Mouse (Mus musculus) layer of hippocampus, postnatal 25 days (tissue): ENCODE measurements around the gene Cryzl2. TPM values are rescaled to one million over a fixed set of nuclear protein-coding genes. Genes with fewer than 3 reads are reported as not detected.

ENCODE experiments used
- DNase-seq, 2 experiments: peaks; one replicate each; pipeline ENCODE4 v3.0.0; 2022; ENCODE audit warnings: mixed read lengths in 2 of 2, low spot score in 1 of 2; ENCODE audit errors: extremely low spot score in 1 of 2
- total RNA-seq, 2 experiments: library from RNA; stranded (reverse); gene quantifications; 2 replicates each; pipeline ENCODE4 v1.2.3; 2021

The Cryzl2 gene
- total RNA-seq, 2 experiments from 2014 or later = 3.6 to 4.6 TPM

DNA sequence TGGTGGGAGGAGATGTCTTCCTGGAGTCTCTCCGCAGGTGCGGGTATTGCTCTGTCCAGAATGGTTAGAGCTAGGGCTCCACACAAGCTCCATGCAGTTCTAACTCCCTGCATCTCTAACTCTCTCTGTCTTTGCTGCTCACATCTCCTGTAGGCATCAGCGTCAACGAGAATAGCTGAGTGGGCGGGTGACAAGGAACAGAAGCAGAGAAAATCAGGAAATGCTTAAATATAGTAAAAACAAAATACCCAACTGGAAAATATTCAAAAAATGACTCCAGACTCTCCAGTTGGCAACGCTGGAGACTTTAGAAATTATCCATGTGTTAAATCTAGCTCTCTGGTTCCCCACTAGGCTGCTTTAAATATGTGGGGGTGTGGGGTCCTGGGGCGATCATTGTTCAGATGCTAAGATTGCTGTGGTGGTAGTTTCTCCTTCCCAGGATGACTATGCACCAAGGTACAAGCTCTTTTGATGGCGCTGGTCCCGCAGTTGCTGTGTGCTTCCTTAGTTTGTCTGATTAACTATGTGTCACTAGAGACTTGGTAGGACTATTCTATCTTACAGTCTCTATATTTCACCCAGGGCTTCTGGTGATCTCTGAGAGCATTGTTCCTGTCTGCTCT is 12.5 kb downstream of the Cryzl2 start:
- no peak for DNase-seq

DNA sequence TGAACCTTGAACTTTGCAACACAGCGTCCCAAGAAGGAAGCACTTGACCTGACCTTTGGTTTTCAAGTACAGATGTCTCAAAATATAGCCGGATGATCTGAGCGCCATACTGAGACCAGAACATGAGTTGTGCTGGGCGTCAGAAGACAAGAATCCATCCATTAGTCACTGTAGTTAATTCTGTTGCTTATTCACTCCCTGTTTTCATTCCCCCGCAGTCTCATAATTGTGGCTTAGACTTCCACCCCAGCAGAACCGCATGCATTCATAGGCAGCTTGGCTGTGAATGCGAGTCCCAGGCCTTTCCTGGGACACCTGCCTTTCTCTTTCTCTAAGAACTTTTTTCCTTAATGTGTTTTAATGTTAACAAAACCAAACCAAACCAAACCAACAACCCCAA is 14.3 kb downstream of the Cryzl2 start:
- no peak for DNase-seq

GRCm38 (mm10) chr1:157474865-157475264 is 16.5 kb downstream of the Cryzl2 start:
- no peak for DNase-seq

DNA sequence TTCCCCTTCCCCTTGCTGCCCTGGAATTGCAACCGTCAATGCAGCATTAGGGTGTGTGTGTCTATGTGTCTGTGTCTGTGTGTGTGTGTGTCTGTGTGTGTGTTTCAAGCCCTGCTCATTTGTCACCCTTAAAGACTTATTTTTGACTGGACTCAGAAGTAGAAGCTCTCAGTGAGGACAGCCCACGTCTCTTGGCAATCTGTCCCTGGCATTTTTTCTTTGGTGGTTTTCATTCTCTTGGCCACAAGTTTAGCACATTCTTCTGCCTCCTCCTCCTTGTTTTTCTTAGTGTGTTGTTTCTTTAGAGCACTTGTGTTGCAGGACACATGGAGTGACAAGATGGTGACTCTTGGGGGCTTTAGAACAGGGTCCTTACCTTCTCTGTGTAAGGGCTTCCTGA is 17.9 kb downstream of the Cryzl2 start:
- DNase-seq = no peak

GRCm38 (mm10) chr1:157480090-157480489 is 21.7 kb downstream of the Cryzl2 start:
- no peak for DNase-seq

DNA sequence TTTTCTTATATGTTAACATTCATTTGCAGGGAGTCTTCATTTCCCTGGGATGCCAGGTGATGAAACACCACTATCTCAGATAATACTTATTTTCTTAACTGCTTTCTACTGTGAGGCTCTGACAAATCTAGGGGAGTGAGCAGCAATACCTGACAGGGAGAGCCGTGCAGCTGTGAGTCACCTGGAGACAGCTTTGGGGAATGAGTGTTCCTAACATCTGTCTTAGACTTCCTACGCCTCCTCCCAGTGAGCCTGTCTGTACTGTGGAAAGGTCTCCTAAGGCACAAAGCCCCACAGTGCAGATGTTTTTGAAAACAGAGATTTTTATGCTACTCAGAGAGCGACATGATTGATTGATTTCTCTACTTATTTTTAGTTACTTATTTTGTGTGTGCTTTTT is 22.5 kb downstream of the Cryzl2 start:
- DNase-seq = no peak

DNA sequence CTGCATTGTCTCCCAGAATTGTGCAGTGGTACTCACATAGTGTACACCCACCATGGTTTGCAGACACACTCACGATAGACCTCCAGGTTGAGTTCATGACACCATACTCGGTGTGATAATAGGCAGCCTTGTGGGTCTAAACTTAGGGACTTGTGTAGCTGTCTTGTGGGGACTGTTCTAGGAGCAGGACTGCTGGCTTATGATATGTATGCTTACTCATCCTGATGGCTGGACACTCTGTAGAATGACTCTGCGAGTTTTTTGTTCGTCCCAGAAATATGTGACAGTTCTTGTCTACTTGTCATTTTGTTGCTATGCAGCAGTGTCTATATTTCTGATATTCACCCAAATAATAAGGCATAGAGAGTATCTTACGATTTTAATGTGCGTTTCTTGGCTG is 23.3 kb downstream of the Cryzl2 start:
- DNase-seq = no peak

DNA sequence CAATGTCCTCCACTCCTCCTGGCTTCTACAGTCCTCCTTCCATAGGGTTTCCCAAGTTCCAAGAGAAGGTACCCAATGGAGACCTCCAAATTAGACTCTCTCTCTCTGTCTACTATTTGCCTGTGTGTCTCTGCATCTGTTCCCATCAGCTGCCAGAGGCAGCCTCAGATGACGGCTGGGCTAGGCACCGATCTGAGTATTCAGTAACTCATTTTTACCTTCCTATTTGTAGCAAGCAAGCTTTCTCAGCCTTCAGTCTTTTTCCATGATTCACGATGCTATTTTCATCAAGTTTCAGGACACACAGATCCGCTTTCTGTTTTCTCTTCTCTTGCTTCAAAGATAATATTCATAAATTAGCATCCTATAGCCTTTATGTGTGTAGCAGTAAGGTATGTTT is 25.8 kb downstream of the Cryzl2 start:
- no peak for DNase-seq

DNA sequence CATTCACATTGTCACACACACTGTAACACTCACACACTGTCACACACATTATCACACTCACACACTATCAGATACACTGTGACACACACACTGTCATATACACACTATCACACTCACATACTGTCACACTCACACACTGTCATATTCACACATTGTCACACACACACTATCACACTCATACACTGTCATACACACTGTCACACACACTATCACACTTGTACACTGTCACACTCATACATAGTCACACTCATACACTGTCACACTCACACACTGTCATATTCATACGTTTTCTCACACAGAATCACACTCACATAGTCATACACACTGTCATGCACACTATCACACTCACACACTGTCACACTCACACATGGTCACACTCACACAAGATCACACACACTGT is 42.3 kb downstream of the Cryzl2 start:
- DNase-seq = no peak

DNA sequence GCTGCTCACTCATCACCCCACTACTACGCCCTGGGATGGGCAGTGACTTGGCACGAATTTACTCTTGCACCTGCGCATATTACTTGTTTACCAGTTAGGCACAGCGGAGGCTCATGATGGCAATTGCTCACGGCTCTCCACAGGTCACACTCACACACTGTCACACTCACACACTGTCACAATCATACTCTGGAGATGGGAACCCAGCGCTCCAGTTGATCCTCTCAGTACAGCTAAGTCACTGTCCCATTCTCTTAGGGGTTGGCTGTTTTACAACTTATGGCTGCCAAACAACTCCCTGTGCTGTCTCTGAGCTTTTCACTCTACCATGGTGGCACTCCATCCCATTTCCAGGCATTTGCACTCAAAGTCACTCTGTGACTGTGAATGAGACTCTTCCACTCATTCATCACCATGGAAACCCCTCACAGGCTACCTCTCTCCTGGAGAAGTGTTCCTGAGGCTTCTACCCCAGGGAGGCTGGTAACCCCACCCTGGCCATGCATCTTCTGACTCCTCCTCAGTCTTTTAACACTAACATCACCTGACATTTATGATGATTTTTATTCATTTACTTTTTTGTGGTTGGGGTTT is 43.1 kb downstream of the Cryzl2 start:
- no peak for DNase-seq

DNA sequence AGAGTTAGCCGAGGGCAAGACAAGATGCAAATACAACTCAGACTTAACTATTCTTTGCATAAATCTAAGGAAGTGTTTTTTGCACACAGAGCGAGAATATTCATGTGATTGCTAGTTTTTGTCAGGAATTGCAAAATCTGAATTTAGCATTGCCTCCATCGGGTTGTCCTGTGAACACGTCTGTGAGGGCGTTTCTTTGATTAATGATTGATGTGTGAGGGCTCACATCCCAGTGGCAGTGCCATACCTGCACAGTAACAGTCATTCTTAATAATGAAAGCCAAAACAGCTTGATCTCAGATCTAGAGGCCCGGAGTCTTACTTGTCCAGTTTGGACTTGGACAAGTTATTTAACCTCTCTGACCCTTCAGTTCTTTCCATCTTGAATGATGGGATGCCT is 44.7 kb downstream of the Cryzl2 start:
- DNase-seq = no peak

DNA sequence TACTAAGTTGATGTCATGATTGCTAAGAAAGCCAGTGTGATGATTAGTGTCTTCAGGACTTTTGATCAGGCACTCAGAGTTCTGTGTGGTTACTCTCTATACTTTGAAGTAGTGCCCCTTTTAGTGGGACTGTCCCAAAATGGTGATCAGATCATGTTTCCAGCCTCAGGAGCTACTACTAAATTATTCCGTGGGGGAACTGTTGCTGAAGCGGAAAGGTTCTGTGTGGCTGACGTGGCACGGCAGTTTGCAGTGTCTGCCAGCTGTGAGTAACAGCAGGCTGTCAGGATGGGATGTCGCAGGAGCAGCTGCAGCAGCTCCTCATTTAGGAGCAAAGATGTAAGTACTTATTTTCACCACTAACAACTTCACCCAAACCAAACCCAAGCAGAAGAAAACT is 48.1 kb downstream of the Cryzl2 start, which contains the start of gene Sec16b:
TSS of gene Sec16b (plus strand) at position 207 of the 400 bp plus-strand sequence.
- DNase-seq = no peak

DNA sequence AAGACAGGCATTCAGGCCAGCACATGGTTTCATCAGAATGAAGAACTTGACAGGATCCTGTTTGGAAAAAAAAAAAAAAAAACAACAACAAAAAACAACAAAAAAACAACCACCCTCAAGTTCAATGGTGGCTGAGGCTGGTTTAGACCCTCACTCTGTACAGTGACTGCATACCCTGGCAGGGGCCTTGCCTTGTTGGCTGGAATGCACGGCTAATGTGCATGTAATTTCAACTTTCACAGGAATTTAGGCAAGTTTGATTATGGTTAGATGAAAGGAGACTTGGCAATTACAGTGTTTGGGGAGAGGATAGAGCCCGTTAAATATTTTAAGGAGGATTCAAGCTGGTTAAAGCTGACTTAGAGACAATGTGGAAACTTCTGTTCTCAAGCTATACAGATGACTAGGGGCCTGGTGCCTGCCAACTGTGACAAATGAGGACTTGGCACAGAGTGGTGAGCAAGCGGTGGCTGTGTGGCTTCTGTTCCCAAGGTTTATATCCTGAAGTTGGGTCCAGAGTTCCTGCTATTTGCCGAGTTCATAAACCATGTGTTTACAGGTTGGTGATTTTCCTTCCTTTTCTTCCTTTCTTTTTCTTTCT is 48.7 kb downstream of the Cryzl2 start:
- no peak for DNase-seq

GRCm38 (mm10) chr1:157507814-157508213 is 49.4 kb downstream of the Cryzl2 start:
- DNase-seq = no peak

DNA sequence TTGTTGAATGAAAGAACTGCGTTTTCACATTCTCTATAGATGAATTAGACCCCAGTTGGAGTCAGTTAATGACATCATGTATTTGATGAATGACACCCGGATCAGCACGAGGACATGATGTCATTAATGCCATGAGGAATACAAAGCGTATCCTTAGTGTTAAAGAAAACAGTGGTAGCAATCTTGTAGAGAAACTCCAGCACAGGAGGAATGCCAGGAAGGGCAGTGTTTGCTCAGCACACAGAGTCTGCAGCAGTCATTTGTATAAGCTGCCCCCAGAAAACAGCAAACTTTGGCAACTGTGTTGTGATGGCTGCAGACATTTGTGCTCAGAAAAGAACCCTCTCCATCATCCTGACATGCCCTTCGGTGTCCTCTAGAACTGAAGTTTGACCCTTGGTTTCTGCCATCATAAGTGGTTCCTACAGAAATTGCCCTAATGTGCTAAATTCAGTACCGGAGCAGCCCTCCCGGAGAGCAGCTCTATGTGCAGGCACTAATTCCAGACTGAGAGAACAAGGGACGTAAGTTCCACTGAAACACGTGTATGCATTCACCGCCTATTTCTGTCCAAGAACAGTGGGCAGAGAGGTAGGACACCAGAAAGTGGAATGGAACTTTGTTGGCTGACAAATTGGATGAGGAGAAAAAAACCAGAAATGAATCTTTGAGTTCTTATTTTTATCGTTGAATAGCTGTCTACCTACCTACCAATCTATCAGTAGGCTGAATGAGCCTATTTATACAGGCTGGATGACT is 54.5 kb downstream of the Cryzl2 start:
- no peak for DNase-seq

- no peak for DNase-seq
Observed at GRCm38 (mm10) chr1:157513559-157513958, 55.2 kb downstream of the Cryzl2 start.

DNA sequence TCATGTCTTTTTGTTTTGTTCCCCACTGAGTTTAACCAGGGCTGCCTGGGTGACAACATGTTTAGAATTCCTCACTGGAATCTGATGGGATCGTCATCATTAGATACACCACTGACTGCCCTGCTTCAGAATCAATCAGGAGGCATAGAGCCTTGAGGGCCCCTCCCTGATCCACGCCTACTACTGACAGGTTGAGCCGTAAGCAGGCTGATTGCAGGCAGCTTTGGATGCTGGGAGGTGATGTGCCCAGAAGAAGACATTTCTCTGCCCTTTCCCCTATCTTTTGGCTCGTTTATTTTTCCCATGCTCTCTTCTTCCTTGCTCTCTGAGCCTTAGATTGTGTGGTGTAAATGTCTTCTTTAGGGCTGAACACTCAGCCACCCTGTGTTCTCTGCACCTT is 55.9 kb downstream of the Cryzl2 start:
- no peak for DNase-seq

- no peak for DNase-seq
Observed at GRCm38 (mm10) chr1:157516838-157517808, 58.7 kb downstream of the Cryzl2 start.

- peak; percentile 35 to 37 for DNase-seq
Observed at GRCm38 (mm10) chr1:157518111-157518523, 59.7 kb downstream of the Cryzl2 start.

DNA sequence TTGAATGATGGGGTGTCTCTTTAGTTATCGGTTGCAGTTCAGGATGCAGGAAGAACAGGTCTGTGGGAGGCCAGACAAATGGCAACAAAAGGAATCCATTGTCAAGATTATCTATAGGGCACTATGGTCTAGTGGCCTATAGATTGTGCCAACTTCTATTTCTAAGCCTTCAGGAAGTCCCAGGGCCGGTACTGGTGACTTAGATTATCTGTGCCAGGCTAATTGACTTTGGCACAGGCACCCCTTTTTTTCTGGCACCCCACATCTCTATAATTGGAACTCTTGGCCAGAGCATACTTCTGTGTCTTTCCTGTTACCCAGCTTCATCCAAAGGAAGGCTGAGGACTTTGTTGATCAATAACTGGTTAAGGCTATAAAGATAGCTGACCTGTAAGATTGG is 61.0 kb downstream of the Cryzl2 start:
- no peak for DNase-seq
